Mouse (Mus musculus) erythroblast, embryonic 14.5 days (primary cell): ENCODE measurements around the gene Slc51b.

ENCODE experiments used
- GATA1 ChIP-seq: IDR thresholded peaks from 2 replicates; pipeline ENCODE4 v1.6.1; 2012; ENCODE audit warnings: low read length, inconsistent platforms, mixed read lengths
- TAL1 ChIP-seq: IDR thresholded peaks from 3 replicates; pipeline ENCODE4 v1.6.1; 2012; ENCODE audit warnings: low read length, inconsistent platforms, mixed read lengths

DNA sequence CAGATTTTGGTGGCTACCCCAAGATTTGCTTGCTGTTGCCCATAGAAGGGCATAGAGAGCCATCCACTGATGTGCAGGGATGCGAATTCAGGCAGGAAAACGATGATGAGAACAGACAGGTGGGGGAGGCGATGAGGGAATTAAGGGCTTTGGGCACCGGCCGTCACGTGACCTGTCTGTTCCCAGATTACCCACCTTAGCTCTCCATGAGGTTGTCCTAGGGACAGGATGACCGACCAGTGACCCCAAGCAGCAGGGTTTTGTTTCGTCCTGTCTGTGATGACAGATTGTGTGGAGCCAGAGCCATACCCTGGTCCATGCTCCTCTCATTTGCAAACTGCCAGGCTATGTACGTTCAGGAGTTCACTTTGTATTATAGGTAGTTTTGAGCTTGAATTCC, 59.1 kb downstream of the Slc51b start:
- no peak for TF ChIP-seq TAL1
- no peak for TF ChIP-seq GATA1
